Mouse (Mus musculus): ENCODE measurements around the gene Dnmbp. TPM values are rescaled to one million over a fixed set of nuclear protein-coding genes. Genes with fewer than 3 reads are reported as not detected.
A peak's percentile ranks its signal among the peaks of the same experiment; 100 is the strongest.

Gene Dnmbp
- polyA plus RNA-seq, 1 experiment = 8.9 TPM

DNA sequence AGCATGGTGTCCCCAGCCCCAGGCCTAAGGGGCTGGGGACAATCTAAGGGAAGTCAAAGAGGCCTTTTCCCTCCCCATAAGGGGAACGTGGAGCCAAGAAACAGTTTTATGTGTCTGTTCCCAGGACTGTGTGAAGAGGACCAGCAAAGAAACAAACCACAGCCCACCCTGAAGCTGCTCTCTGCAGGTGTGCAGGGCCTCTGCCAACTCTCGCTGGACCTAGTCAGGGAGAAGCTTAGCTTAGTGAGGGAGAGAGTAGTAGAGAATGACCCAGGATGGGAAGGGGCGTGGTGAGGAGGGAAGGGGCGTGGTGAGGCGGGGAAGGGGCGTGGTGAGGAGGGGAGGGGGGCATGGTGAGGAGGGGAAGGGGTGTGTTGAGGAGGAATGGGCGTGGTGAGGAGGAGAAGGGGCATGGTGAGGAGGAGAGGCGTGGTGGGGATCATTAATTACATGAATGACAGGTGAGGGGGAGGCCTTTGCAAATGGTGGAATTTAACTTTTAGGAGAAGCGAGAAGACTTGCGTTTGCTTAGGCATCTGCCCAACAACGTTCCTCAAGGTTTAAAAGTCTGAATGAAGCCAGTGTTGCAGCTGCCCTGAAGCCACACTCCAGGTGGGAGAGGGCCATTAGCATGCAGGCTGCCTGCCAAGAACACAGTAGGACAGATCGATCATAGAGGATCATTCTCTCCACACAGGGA is 9.3 kb upstream of the Dnmbp start:
- no peak for TF ChIP-seq POLR2A (IDR thresholded peaks at IDR 0.05; ENCODE audit: low read depth, low read length)
- no peak for TF ChIP-seq CTCF (IDR thresholded peaks at IDR 0.05; ENCODE audit: extremely low read depth, insufficient read depth, insufficient read length, insufficient replicate concordance)
- WGBS = 36% methylated on average over 11 of the region's 12 CpGs

DNA sequence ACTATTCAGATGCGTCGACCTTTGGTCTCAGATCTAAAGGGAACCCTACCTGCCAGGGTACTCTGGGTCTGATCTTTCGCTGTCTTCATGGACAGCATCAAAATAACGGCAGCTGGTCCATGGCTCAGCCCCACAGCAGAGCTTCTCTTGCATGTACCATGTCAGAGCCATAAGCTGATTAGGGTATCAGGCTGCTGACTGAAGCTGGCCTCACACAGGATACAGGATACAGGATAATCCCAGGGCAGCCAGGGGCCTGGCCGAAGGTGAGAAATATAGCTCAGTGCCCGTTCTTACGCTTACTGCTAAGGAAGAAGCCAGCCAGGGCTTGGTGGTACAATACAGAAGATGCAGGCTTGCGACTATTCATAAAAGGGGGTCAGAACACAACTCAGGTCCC is 4.6 kb upstream of the Dnmbp start:
- Histone ChIP-seq H3K36me3 (ENCODE audit: control insufficient read depth, insufficient read depth, low read length) (no peaks in the 10 kb centered on the region), H3K4me1 (ENCODE audit: control insufficient read depth, insufficient read depth, insufficient read length) (peaks cover 2% of the 10 kb centered on the region), H3K27me3 (ENCODE audit: control insufficient read depth, insufficient read depth, low read length) (0 out of 2 replicates have a peak, but pooled peaks cover under 1% of the 10 kb centered on the region), H3K4me3 (ENCODE audit: extremely low read depth, insufficient read depth, insufficient read length) (no peak overlapping the region), H3K27ac (ENCODE audit: insufficient read depth, low read length) (no peak overlapping the region)
- WGBS = 92% methylated on average over 8 of the region's 8 CpGs
- TF ChIP-seq CTCF (IDR thresholded peaks at IDR 0.05; ENCODE audit: extremely low read depth, insufficient read depth, insufficient read length, insufficient replicate concordance) (no peak), POLR2A (IDR thresholded peaks at IDR 0.05; ENCODE audit: low read depth, low read length) (no peak)
- no peak for DNase-seq (ENCODE audit: low read depth in 1 of 2, low spot score in 2 of 2)

More for the DNA sequence above, 9.3 kb upstream of the Dnmbp start:
- Histone ChIP-seq H3K27me3 (ENCODE audit: control insufficient read depth, insufficient read depth, low read length) (0 out of 2 replicates have a peak, but pooled peaks cover 2% of the 10 kb centered on the region), H3K36me3 (ENCODE audit: control insufficient read depth, insufficient read depth, low read length) (no peaks in the 10 kb centered on the region), H3K27ac (ENCODE audit: insufficient read depth, low read length) (no peak overlapping the region), H3K4me1 (ENCODE audit: control insufficient read depth, insufficient read depth, insufficient read length) (no peaks in the 10 kb centered on the region), H3K4me3 (ENCODE audit: extremely low read depth, insufficient read depth, insufficient read length) (no peak overlapping the region)
- DNase-seq (ENCODE audit: low read depth in 1 of 2, low spot score in 2 of 2) = no peak

DNA sequence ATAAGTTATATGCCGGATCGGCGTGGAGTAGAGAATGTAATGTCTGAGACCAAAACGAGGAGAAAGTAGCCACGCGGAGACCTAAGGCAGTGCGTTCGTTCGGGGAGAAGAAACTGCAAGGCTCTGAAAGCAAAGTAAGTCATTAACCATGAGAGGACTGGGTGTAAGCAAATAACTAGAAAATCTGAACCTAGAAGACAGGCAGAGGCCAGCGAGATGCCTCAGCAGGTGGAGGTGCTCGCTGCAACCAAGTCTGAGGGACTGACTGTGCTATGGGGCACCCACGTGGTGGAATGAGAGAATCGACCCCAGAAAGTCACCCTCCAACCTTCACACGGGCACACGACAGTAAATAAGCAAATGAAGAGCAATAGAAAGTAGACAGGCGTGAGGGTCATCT is 3.1 kb upstream of the Dnmbp start:
- no peak overlapping the region for H3K27ac ChIP-seq (ENCODE audit: insufficient read depth, low read length)
- no peaks in the 10 kb centered on the region for H3K27me3 ChIP-seq (ENCODE audit: control insufficient read depth, insufficient read depth, low read length)
- H3K4me3 ChIP-seq (ENCODE audit: extremely low read depth, insufficient read depth, insufficient read length) = no peak overlapping the region
- WGBS = 86% methylated on average over 16 of the region's 16 CpGs
- TF ChIP-seq CTCF (IDR thresholded peaks at IDR 0.05; ENCODE audit: extremely low read depth, insufficient read depth, insufficient read length, insufficient replicate concordance) = no peak
- TF ChIP-seq POLR2A (IDR thresholded peaks at IDR 0.05; ENCODE audit: low read depth, low read length) = no peak
- peaks cover 2% of the 10 kb centered on the region for H3K4me1 ChIP-seq (ENCODE audit: control insufficient read depth, insufficient read depth, insufficient read length)
- no peak for DNase-seq (ENCODE audit: low read depth in 1 of 2, low spot score in 2 of 2)
- H3K36me3 ChIP-seq (ENCODE audit: control insufficient read depth, insufficient read depth, low read length) = no peaks in the 10 kb centered on the region

DNA sequence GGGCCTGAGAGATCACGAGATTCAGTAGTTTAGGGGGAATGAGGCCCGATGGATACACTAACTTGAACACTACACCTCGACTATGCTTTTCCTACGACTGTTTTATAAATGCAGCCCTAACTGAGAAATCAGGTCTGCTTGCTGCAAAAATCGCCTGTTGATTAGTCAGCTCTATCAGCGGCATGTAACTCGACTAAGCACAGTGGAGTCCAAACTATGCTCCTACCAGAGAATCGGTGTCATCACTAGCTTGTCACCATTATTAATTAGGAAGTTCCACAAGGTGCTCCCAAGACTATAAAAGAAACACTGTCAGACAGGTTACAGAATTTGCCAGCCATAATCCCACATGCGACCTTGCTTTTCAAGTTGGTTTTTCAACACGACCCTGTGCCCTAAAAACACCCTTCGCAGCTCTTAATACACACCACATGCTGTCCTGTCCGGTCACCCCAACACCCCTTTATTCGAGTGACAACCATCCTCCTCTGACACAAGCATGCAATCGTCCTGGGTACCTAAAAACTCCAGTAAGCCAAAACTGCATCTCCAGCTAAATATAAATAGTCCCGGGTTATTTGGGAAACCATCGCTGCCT is 721 bp downstream of the Dnmbp start:
- no peaks in the 10 kb centered on the region for H3K27me3 ChIP-seq (ENCODE audit: control insufficient read depth, insufficient read depth, low read length)
- no peak for TF ChIP-seq CTCF (IDR thresholded peaks at IDR 0.05; ENCODE audit: extremely low read depth, insufficient read depth, insufficient read length, insufficient replicate concordance)
- no peaks in the 10 kb centered on the region for H3K36me3 ChIP-seq (ENCODE audit: control insufficient read depth, insufficient read depth, low read length)
- no peak overlapping the region for H3K27ac ChIP-seq (ENCODE audit: insufficient read depth, low read length)
- H3K4me3 ChIP-seq (ENCODE audit: extremely low read depth, insufficient read depth, insufficient read length) = peak overlapping the region; percentile 69
- no peak for DNase-seq (ENCODE audit: low read depth in 1 of 2, low spot score in 2 of 2)
- 19% methylated on average over 16 of the region's 16 CpGs for WGBS
- peaks cover 2% of the 10 kb centered on the region for H3K4me1 ChIP-seq (ENCODE audit: control insufficient read depth, insufficient read depth, insufficient read length)

DNA sequence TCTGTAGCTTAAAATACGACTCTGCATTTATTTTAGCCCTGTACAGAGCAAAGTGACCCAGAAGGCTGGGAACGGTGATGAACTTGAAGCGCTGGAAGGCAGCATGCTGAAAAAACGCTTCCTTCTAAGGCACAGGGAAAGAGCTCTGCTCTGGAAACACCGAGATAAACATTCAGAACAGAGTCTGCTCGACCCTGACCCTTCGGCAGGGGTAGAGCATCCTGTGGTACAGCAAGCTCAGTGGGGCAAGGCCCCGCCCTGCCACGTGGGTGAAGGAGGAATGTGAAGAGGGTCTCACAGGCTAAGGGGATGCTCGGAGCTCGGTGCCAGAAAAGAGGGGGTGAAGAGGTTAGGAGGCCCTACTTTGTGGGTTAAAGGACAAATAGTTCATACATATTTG is 1.6 kb downstream of the Dnmbp start:
- peaks cover 2% of the 10 kb centered on the region for H3K4me1 ChIP-seq (ENCODE audit: control insufficient read depth, insufficient read depth, insufficient read length)
- no peak overlapping the region for H3K4me3 ChIP-seq (ENCODE audit: extremely low read depth, insufficient read depth, insufficient read length)
- no peaks in the 10 kb centered on the region for H3K27me3 ChIP-seq (ENCODE audit: control insufficient read depth, insufficient read depth, low read length)
- TF ChIP-seq CTCF (IDR thresholded peaks at IDR 0.05; ENCODE audit: extremely low read depth, insufficient read depth, insufficient read length, insufficient replicate concordance) (no peak), POLR2A (IDR thresholded peaks at IDR 0.05; ENCODE audit: low read depth, low read length) (no peak)
- no peaks in the 10 kb centered on the region for H3K36me3 ChIP-seq (ENCODE audit: control insufficient read depth, insufficient read depth, low read length)
- 67% methylated on average over 11 of the region's 11 CpGs for WGBS
- no peak overlapping the region for H3K27ac ChIP-seq (ENCODE audit: insufficient read depth, low read length)
- DNase-seq (ENCODE audit: low read depth in 1 of 2, low spot score in 2 of 2) = no peak

DNA sequence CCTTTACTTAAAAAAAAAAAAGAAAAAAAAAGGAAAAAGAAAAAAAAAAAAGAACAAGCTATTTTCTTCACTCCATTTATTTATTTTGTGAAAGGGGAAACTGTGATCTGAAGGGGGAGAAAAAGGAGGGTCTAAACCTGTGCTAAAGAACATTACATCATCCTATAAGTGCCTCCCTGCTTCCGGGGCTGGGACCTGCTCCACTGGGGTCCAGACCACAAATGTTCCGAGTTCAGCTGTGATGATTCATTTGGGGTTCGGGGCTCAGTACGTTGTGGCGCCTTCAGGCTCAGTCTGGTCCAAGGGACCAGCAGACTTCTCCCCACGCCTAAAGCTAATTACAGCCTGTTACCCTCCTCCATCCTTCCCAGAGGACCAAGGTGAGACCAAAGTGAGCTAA is 9.1 kb downstream of the Dnmbp start:
- H3K27ac ChIP-seq (ENCODE audit: insufficient read depth, low read length) = no peak overlapping the region
- peaks cover 2% of the 10 kb centered on the region for H3K4me1 ChIP-seq (ENCODE audit: control insufficient read depth, insufficient read depth, insufficient read length)
- no peaks in the 10 kb centered on the region for H3K27me3 ChIP-seq (ENCODE audit: control insufficient read depth, insufficient read depth, low read length)
- H3K4me3 ChIP-seq (ENCODE audit: extremely low read depth, insufficient read depth, insufficient read length) = no peak overlapping the region
- 56% methylated on average over 6 of the region's 6 CpGs for WGBS
- no peaks in the 10 kb centered on the region for H3K36me3 ChIP-seq (ENCODE audit: control insufficient read depth, insufficient read depth, low read length)
- no peak for DNase-seq (ENCODE audit: low read depth in 1 of 2, low spot score in 2 of 2)
- TF ChIP-seq POLR2A (IDR thresholded peaks at IDR 0.05; ENCODE audit: low read depth, low read length) = no peak

DNA sequence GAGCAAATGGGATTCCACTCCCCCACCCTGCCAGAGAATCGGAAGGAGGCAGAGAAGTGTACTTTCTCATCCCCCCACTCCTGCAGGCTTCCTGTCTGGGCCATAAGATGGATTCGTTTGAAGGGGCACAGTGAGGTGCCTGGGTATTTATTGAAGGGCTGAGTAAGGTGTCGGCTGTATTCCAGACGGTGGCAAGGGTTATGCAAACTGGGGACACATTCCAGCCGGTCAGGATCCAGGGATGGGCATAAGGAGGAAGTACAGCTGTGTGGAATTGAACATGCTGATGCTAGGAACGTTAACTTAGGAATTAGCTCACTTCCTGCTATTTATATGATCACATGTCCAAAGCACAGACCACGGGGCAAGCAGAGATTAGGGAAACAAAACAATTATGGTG is 9.6 kb downstream of the Dnmbp start:
- TF ChIP-seq POLR2A (IDR thresholded peaks at IDR 0.05; ENCODE audit: low read depth, low read length) = no peak
- no peak for TF ChIP-seq CTCF (IDR thresholded peaks at IDR 0.05; ENCODE audit: extremely low read depth, insufficient read depth, insufficient read length, insufficient replicate concordance)
- no peaks in the 10 kb centered on the region for H3K27me3 ChIP-seq (ENCODE audit: control insufficient read depth, insufficient read depth, low read length)
- no peaks in the 10 kb centered on the region for H3K36me3 ChIP-seq (ENCODE audit: control insufficient read depth, insufficient read depth, low read length)
- no peak overlapping the region for H3K27ac ChIP-seq (ENCODE audit: insufficient read depth, low read length)
- peaks cover 2% of the 10 kb centered on the region; the same call in 1 of the 2 replicates for H3K4me1 ChIP-seq (ENCODE audit: control insufficient read depth, insufficient read depth, insufficient read length)
- no peak for DNase-seq (ENCODE audit: low read depth in 1 of 2, low spot score in 2 of 2)
- WGBS = 56% methylated on average over 7 of the region's 7 CpGs
- H3K4me3 ChIP-seq (ENCODE audit: extremely low read depth, insufficient read depth, insufficient read length) = no peak overlapping the region

All from spleen, adult 2 months (tissue).